Comparison of ENCODE assay signal across 20 mouse cellular contexts in the genomic region with DNA sequence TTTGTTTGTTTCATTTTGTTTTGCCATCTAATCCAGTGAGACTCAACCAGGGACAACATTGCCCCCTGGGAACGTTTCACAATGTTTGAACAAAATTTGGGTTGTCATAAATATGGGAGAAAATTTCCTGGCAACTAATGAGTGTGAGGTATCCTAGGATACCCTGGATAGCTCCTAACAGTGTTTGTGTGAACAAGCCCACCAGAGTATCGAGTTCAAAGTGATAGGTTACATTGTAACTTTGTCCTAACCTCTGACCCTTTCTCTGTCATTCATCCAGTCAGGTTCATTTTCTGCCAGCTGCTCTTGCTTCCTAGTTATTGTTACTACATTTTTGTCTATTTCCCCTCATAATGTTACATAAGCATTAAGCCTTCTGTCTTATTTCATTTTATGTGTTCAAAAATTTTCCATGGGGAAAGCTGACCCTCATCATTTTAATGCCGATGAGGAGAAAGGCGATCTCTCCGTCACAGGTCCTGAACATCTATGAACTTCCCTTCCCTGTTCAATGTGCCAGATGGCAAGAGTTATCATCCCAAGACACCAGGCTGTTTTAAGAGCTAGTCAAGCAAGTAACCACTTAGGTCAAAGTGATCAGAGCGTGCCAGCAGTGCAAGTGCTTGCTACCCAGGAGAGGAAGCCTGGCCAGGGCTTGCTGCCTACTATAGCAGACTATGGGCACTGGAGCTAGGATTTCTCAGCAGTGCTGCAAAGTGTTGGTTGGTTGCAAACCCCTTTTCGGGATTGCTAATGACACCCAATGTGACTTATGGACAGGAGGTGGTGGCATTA.
DNase-seq lines count a peak whose midpoint lies in the region; ATAC-seq and TF ChIP-seq lines count a peak whose summit lies in the region.
"Had no signal": no experiment of that assay in that cellular context is flagged by ENCODE, and none has a peak within 500 bp of the region (broad histone marks: within the 10 kb centered on the region; RNA-seq: fewer than 3 reads in every experiment).

No protein-coding gene starts in this region.

- intact Hi-C loops in left cerebral cortex, postnatal 4 days (cut with DNase I), result no loop called here
- intact Hi-C loops in left cerebral cortex, adult 2 months (cut with DNase I), result no loop called here

- DNase-seq in embryo, embryonic 10 days (ENCODE audit: low spot score), result peak; percentile 27
- DNase-seq in embryo, embryonic 9.5 days (ENCODE audit: extremely low spot score), result no peak
- DNase-seq in left cerebral cortex, postnatal 4 days, result peak; percentile 52
- DNase-seq in left cerebral cortex, adult 2 months (ENCODE audit: extremely low spot score in 1 of 2, low spot score in 2 of 2), result no peak
- no peak for DNase-seq in right cerebral cortex, postnatal 36 days (ENCODE audit: low spot score in 2 of 2)
- DNase-seq: cerebellum, adult 18-20 months; gastrocnemius, postnatal 14 days; heart, adult 18-20 months; heart, postnatal 4 days; layer of hippocampus, adult 9-11 months; liver, embryonic 13.5 days; lung, embryonic 14.5 days had no signal

- H3K4me1 ChIP-seq in kidney, embryonic 15.5 days, result 0 out of 2 replicates have a peak, but pooled peaks cover 3% of the 10 kb centered on the region
- H3K4me1 ChIP-seq in liver, embryonic 12.5 days, result no peaks in the 10 kb centered on the region
- H3K4me1 ChIP-seq: forebrain, embryonic 12.5 days; heart, embryonic 15.5 days; limb, embryonic 12.5 days; liver, embryonic 13.5 days; neural tube, embryonic 12.5 days had no signal

- no peaks in the 10 kb centered on the region for H3K36me3 ChIP-seq in kidney, embryonic 15.5 days
- no peaks in the 10 kb centered on the region for H3K36me3 ChIP-seq in liver, embryonic 12.5 days
- H3K36me3 ChIP-seq: forebrain, embryonic 12.5 days; heart, embryonic 15.5 days; limb, embryonic 12.5 days; liver, embryonic 13.5 days; neural tube, embryonic 12.5 days had no signal

- no peaks in the 10 kb centered on the region for H3K9me3 ChIP-seq in kidney, embryonic 15.5 days (replicated peaks)
- H3K9me3 ChIP-seq in liver, embryonic 12.5 days (replicated peaks), result no peaks in the 10 kb centered on the region
- H3K9me3 ChIP-seq: forebrain, embryonic 12.5 days; heart, embryonic 15.5 days; limb, embryonic 12.5 days; liver, embryonic 13.5 days; neural tube, embryonic 12.5 days had no signal

- H3K27ac ChIP-seq in left cerebral cortex, adult 2 months, result no peak overlapping the region
- no peak overlapping the region for H3K27ac ChIP-seq in kidney, embryonic 15.5 days
- no peak overlapping the region for H3K27ac ChIP-seq in liver, embryonic 12.5 days
- H3K27ac ChIP-seq: forebrain, embryonic 12.5 days; heart, embryonic 15.5 days; limb, embryonic 12.5 days; liver, embryonic 13.5 days; neural tube, embryonic 12.5 days; stomach, postnatal 0 days had no signal

- no peak overlapping the region for H3K4me3 ChIP-seq in left cerebral cortex, adult 2 months
- no peak overlapping the region for H3K4me3 ChIP-seq in kidney, embryonic 15.5 days (replicated peaks)
- no peak overlapping the region for H3K4me3 ChIP-seq in liver, embryonic 12.5 days
- H3K4me3 ChIP-seq: forebrain, embryonic 12.5 days; heart, embryonic 15.5 days; limb, embryonic 12.5 days; liver, embryonic 13.5 days; neural tube, embryonic 12.5 days had no signal

- TF ChIP-seq CTCF in left cerebral cortex, adult 2 months (IDR thresholded peaks at IDR 0.05), result no peak

- ATAC-seq in kidney, embryonic 15.5 days (replicated peaks; ENCODE audit: low FRiP score), result peak; percentile 98
- no peak for ATAC-seq in liver, embryonic 12.5 days

- no peak overlapping the region for H3K9ac ChIP-seq in kidney, embryonic 15.5 days
- H3K9ac ChIP-seq in liver, embryonic 12.5 days, result no peak overlapping the region
- H3K9ac ChIP-seq: forebrain, embryonic 12.5 days; heart, embryonic 15.5 days; limb, embryonic 12.5 days; liver, embryonic 13.5 days; lung, embryonic 14.5 days; neural tube, embryonic 12.5 days had no signal

- H3K27me3 ChIP-seq in kidney, embryonic 15.5 days, result no peaks in the 10 kb centered on the region
- H3K27me3 ChIP-seq in liver, embryonic 12.5 days (replicated peaks), result no peaks in the 10 kb centered on the region
- H3K27me3 ChIP-seq: forebrain, embryonic 12.5 days; heart, embryonic 15.5 days; limb, embryonic 12.5 days; liver, embryonic 13.5 days; neural tube, embryonic 12.5 days had no signal

- 33% methylated on average over 7 of the region's 7 CpGs for WGBS in kidney, embryonic 15.5 days
- WGBS in liver, embryonic 12.5 days (ENCODE audit: insufficient replicate concordance), result 66% methylated on average over 7 of the region's 7 CpGs

- H3K4me2 ChIP-seq in kidney, embryonic 15.5 days, result no peak overlapping the region
- no peak overlapping the region for H3K4me2 ChIP-seq in liver, embryonic 12.5 days
- H3K4me2 ChIP-seq: forebrain, embryonic 12.5 days; heart, embryonic 15.5 days; limb, embryonic 12.5 days; liver, embryonic 13.5 days; lung, embryonic 14.5 days; midbrain, embryonic 11.5 days; neural tube, embryonic 12.5 days had no signal

Comparison
In these comparisons a context has a peak if more than half of its experiments do, and no peak if none do; other contexts are left out.
1. DNase-seq: peak in embryo, embryonic 10 days (single experiment) and left cerebral cortex, postnatal 4 days (single experiment); none in embryo, embryonic 9.5 days (single experiment), left cerebral cortex, adult 2 months (0 of 2) and right cerebral cortex, postnatal 36 days (0 of 2).